Mouse (Mus musculus): ENCODE results near the gene Gpr156. TPM values are rescaled to one million over a fixed set of nuclear protein-coding genes. Genes with fewer than 3 reads are reported as not detected.

Gpr156 gene
- polyA plus RNA-seq, 1 experiment from 2014 or later, result 4.9 TPM

DNA sequence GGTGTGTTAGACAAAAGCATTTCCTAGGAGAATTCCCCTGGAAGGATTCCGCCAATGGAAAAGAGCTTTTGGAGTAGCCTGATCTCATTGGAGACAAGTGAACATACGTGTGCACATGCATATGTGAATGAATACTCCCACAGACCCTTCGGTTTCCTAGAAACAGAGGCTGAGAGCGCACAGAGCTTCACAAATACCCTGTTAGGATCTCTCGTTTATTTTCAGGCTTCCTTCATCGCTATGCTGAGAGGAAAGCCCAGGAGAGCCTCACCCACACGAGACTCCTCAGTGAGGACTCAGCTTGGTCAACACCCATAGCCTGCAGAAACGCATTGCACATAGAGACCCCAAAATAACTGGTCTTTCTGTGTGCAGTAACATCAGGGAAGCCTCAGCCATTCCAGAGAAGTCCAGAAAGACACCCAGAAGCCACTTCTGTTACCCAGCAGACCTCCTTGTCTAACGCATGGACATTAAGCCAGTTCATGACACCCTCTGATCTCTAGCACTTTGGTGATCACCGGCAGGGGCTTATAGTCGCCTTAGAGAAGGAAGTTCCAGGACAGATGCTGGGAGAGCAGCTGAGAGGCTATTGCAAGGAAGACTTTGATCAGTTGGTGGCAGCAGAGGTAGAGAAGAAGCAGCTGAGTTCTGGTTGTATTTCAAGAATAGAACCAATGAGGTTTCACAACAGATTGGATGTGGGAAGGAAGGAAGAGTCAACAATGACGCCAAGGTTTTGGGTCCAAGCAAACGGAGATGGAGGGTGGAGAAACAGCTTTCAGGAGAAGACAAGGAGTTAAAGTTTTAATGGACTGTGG lies 58.4 kb downstream of the Gpr156 start:
- Histone ChIP-seq H3K36me3 (ENCODE audit: control insufficient read depth, insufficient read depth, low read length) (no peaks in the 10 kb centered on the region), H3K4me2 (ENCODE audit: low read depth, low read length) (no peak overlapping the region), H3K4me3 (ENCODE audit: low read depth, low read length) (no peak overlapping the region), H3K9me3 (ENCODE audit: control insufficient read depth, low read length) (no peaks in the 10 kb centered on the region), H3K4me1 (ENCODE audit: control insufficient read depth, insufficient read depth, low read length) (peaks cover 15% of the 10 kb centered on the region), H3K27me3 (ENCODE audit: control insufficient read depth, insufficient read depth, low read length) (no peaks in the 10 kb centered on the region), H3K27ac (ENCODE audit: low read depth, low read length) (peak overlapping the region; percentile 30), H3K9ac (replicated peaks; ENCODE audit: low read depth, low read length) (no peak overlapping the region)
- WGBS, result 60% methylated on average over 13 of the region's 13 CpGs
- ATAC-seq (ENCODE audit: low read depth), result no peak

DNA sequence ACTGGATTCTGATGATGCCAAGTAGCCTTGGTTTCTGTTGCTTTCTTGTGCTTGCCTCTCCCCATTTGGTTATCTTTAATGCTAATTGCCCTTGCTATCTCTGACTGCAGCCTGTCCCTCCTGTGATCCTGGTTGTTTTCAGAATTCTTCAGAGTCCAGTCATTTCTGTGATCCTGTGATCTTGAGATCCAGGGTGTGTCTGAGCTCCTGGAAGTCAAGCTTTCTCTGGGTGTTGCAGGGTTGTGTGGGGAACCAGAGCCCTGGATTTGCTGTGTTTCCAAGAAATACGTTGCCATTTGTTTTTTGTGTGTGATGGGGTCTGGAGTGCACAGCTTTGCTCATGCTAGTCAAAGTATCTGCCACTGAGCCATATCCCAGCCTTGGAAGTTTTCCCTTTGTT lies 65.6 kb downstream of the Gpr156 start:
- H3K4me3 ChIP-seq (ENCODE audit: low read depth, low read length), result no peak overlapping the region
- H3K36me3 ChIP-seq (ENCODE audit: control insufficient read depth, insufficient read depth, low read length), result no peaks in the 10 kb centered on the region
- 89% methylated on average over 1 of the region's 1 CpGs for WGBS
- no peak for ATAC-seq (ENCODE audit: low read depth)
- no peak overlapping the region for H3K27ac ChIP-seq (ENCODE audit: low read depth, low read length)
- no peaks in the 10 kb centered on the region for H3K9me3 ChIP-seq (ENCODE audit: control insufficient read depth, low read length)
- H3K27me3 ChIP-seq (ENCODE audit: control insufficient read depth, insufficient read depth, low read length), result no peaks in the 10 kb centered on the region
- H3K9ac ChIP-seq (replicated peaks; ENCODE audit: low read depth, low read length), result no peak overlapping the region
- no peaks in the 10 kb centered on the region for H3K4me1 ChIP-seq (ENCODE audit: control insufficient read depth, insufficient read depth, low read length)
- no peak overlapping the region for H3K4me2 ChIP-seq (ENCODE audit: low read depth, low read length)

DNA sequence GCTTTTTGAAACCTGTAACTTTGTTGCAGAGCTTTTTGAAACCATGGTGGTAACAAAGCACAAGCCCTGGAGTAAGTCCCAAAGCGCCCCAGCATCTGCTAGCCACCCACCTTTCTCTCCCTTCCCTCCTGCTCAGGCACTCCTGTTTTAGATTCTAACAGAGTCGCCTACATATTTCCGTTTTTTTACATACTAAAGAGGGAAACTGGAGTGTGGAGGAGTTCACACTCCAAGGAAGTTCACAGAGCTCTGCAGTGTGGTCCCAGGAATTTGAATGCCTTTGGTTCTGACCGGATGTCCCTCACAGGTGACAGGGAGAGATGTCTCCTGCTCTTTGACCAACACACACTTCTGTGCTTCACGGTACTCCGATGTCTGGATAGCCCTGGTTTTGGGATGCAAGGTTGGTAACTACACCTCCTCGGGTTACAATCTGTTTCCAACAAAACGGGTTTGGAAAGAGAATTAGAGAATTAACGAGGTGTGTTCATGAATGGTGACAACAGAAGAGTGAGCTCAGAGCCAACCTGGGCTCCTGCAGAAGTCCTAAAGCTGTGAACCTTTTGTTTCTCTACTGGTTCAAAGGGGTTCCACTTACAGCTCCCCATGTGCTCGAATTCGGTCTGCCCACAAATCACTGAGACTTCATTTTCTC lies 72.0 kb downstream of the Gpr156 start:
- Histone ChIP-seq H3K9me3 (ENCODE audit: control insufficient read depth, low read length) (no peaks in the 10 kb centered on the region), H3K9ac (replicated peaks; ENCODE audit: low read depth, low read length) (no peak overlapping the region), H3K27me3 (ENCODE audit: control insufficient read depth, insufficient read depth, low read length) (no peaks in the 10 kb centered on the region), H3K36me3 (ENCODE audit: control insufficient read depth, insufficient read depth, low read length) (no peaks in the 10 kb centered on the region), H3K27ac (ENCODE audit: low read depth, low read length) (no peak overlapping the region), H3K4me3 (ENCODE audit: low read depth, low read length) (no peak overlapping the region), H3K4me1 (ENCODE audit: control insufficient read depth, insufficient read depth, low read length) (peaks cover 15% of the 10 kb centered on the region), H3K4me2 (ENCODE audit: low read depth, low read length) (no peak overlapping the region)
- 63% methylated on average over 11 of the region's 11 CpGs for WGBS
- no peak for ATAC-seq (ENCODE audit: low read depth)

DNA sequence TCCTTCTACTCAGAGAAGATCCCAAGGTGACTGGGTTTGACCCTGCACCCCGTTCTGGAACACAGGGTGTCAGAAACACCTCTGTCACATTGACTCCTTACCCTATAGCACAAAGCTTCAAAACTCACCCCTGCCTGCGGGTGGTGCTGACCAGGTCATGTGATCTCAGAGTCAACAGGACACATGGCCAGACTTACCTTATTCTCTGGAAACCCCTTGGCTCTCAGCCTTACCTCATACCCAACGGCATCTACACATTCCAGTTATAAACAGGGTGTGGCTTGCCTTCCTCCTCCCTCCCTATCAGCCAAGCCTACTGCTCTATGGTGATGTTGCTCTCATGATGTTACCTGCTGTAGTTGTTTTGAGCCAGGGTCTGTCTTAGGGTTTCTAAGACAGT lies 73.5 kb downstream of the Gpr156 start:
- ATAC-seq (ENCODE audit: low read depth), result no peak
- Histone ChIP-seq H3K27me3 (ENCODE audit: control insufficient read depth, insufficient read depth, low read length) (no peaks in the 10 kb centered on the region), H3K9me3 (ENCODE audit: control insufficient read depth, low read length) (no peaks in the 10 kb centered on the region), H3K9ac (replicated peaks; ENCODE audit: low read depth, low read length) (no peak overlapping the region), H3K4me3 (ENCODE audit: low read depth, low read length) (no peak overlapping the region), H3K4me2 (ENCODE audit: low read depth, low read length) (no peak overlapping the region), H3K4me1 (ENCODE audit: control insufficient read depth, insufficient read depth, low read length) (peaks cover 17% of the 10 kb centered on the region), H3K27ac (ENCODE audit: low read depth, low read length) (no peak overlapping the region), H3K36me3 (ENCODE audit: control insufficient read depth, insufficient read depth, low read length) (no peaks in the 10 kb centered on the region)
- 75% methylated on average over 3 of the region's 3 CpGs for WGBS

DNA sequence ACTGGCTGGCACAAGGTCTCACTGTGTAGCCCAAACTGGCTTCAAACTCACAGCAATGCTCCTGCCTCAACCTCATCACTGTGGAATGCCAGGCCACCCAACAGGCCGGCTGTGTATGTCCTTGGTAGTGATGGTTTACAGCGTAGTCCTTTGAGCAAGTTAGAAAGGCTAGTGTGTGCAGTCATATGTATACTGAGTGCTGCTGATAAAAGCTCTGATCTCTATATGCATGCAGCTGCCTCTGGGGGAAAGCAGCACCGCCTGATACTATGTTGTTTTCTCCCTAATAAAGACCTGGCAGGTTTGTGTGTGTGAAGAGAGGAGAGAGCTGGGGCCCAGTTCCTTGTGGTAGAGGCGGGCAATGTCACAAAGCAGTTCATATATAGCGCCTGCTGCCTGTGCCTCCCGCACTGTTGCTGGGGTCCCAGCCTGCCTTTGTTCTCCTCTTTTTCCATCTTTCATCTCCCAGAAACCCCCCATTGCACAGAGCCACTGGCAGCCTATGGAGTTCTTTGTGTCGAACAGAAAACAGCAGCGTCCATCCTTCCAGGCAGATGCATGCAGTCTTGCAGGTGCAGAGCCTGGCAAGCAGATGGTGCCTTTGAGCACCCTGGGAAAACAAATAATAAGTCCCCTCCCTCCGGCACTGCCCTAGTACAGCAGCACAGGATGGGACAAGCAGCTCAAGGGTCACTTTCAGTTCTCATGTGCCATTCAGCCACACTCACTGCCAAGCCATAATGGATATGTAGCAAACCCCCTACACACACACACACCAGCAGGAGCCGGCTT lies 74.5 kb downstream of the Gpr156 start:
- Histone ChIP-seq H3K4me2 (ENCODE audit: low read depth, low read length) (no peak overlapping the region; the same call in 1 of the 2 replicates), H3K27ac (ENCODE audit: low read depth, low read length) (peak overlapping the region; percentile 88), H3K9ac (replicated peaks; ENCODE audit: low read depth, low read length) (no peak overlapping the region), H3K4me1 (ENCODE audit: control insufficient read depth, insufficient read depth, low read length) (peaks cover 17% of the 10 kb centered on the region), H3K27me3 (ENCODE audit: control insufficient read depth, insufficient read depth, low read length) (no peaks in the 10 kb centered on the region), H3K36me3 (ENCODE audit: control insufficient read depth, insufficient read depth, low read length) (no peaks in the 10 kb centered on the region), H3K4me3 (ENCODE audit: low read depth, low read length) (no peak overlapping the region), H3K9me3 (ENCODE audit: control insufficient read depth, low read length) (no peaks in the 10 kb centered on the region)
- ATAC-seq (ENCODE audit: low read depth), result peak; percentile 87
- WGBS, result 13% methylated on average over 10 of the region's 10 CpGs

DNA sequence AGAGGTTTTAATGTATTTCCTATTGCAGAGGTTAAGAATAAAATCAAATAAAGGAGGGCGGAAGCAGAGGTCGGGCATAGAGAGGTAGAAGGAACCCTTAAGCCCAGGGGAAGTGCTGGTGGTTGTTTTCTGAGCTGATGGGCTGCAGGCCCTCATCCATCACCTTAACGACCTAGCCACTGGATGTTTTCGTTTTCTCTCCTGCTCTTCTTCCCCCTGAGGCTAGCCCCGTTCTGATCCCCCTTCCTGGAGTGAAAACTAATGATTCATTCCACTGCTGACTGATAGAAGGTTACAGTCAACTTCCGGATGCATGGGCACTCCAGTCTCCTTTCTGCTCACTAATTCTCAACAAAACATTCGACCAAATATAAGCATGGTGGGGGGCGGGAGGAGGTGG lies 76.5 kb downstream of the Gpr156 start:
- Histone ChIP-seq H3K36me3 (ENCODE audit: control insufficient read depth, insufficient read depth, low read length) (no peaks in the 10 kb centered on the region), H3K4me3 (ENCODE audit: low read depth, low read length) (no peak overlapping the region), H3K4me2 (ENCODE audit: low read depth, low read length) (no peak overlapping the region), H3K27ac (ENCODE audit: low read depth, low read length) (0 out of 2 replicates have a peak overlapping the region, but pooled peaks have one; percentile 4), H3K9ac (replicated peaks; ENCODE audit: low read depth, low read length) (no peak overlapping the region), H3K27me3 (ENCODE audit: control insufficient read depth, insufficient read depth, low read length) (no peaks in the 10 kb centered on the region), H3K4me1 (ENCODE audit: control insufficient read depth, insufficient read depth, low read length) (peaks cover 17% of the 10 kb centered on the region), H3K9me3 (ENCODE audit: control insufficient read depth, low read length) (no peaks in the 10 kb centered on the region)
- WGBS, result 21% methylated on average over 8 of the region's 8 CpGs
- ATAC-seq (ENCODE audit: low read depth), result no peak

DNA sequence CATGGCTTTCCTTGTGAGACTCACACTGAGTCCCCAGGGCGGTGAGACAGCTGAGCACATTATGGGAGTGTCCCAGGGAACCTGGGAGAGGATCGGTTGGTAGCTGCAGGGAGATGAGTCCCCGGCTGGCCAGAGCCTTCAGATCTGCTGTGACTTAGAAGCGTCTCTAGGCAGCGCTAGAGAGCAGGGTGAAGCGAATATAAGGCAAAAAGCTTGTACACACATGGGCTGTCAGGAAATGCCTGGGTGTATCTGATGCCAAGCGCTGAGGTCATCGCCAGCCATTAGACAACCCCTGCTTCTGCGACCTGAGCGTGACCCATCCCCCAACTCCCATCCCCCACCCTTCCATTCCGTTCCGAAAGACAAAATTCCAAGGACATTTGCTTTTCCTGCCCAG lies 78.4 kb downstream of the Gpr156 start:
- H3K4me1 ChIP-seq (ENCODE audit: control insufficient read depth, insufficient read depth, low read length), result peaks cover 17% of the 10 kb centered on the region
- H3K9ac ChIP-seq (replicated peaks; ENCODE audit: low read depth, low read length), result no peak overlapping the region
- WGBS, result 12% methylated on average over 12 of the region's 12 CpGs
- H3K27ac ChIP-seq (ENCODE audit: low read depth, low read length), result no peak overlapping the region
- H3K4me3 ChIP-seq (ENCODE audit: low read depth, low read length), result no peak overlapping the region
- H3K27me3 ChIP-seq (ENCODE audit: control insufficient read depth, insufficient read depth, low read length), result no peaks in the 10 kb centered on the region
- no peaks in the 10 kb centered on the region for H3K36me3 ChIP-seq (ENCODE audit: control insufficient read depth, insufficient read depth, low read length)
- ATAC-seq (ENCODE audit: low read depth), result no peak
- no peak overlapping the region for H3K4me2 ChIP-seq (ENCODE audit: low read depth, low read length)
- no peaks in the 10 kb centered on the region for H3K9me3 ChIP-seq (ENCODE audit: control insufficient read depth, low read length)

DNA sequence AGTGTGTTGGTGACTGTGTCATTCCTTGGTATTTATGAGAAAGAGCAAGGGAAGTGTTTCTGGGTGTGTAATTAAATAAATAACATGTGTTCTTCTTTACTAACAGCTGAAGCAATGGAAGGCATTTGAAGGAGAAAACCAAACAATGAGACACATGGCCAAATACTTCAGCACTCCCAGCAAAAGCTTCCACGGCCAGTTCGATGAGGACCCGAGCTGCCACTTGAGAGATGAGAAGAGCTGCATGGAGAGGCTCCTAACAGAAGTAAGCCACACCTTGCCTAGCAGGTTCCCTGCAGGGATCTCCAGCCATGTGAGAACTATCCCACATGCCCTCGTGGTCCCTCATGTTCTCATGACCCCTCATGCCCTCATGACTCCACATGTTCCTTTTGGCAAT lies 81.5 kb downstream of the Gpr156 start:
- no peak for ATAC-seq (ENCODE audit: low read depth)
- Histone ChIP-seq H3K9me3 (ENCODE audit: control insufficient read depth, low read length) (no peaks in the 10 kb centered on the region), H3K4me3 (ENCODE audit: low read depth, low read length) (no peak overlapping the region), H3K27me3 (ENCODE audit: control insufficient read depth, insufficient read depth, low read length) (no peaks in the 10 kb centered on the region), H3K4me2 (ENCODE audit: low read depth, low read length) (no peak overlapping the region), H3K9ac (replicated peaks; ENCODE audit: low read depth, low read length) (no peak overlapping the region), H3K36me3 (ENCODE audit: control insufficient read depth, insufficient read depth, low read length) (no peaks in the 10 kb centered on the region), H3K27ac (ENCODE audit: low read depth, low read length) (no peak overlapping the region), H3K4me1 (ENCODE audit: control insufficient read depth, insufficient read depth, low read length) (peaks cover 10% of the 10 kb centered on the region; the same call in 1 of the 2 replicates)
- 73% methylated on average over 4 of the region's 4 CpGs for WGBS
